Mouse (Mus musculus) forebrain, embryonic 16.5 days (tissue): ENCODE results near the gene Ncoa5. TPM values are rescaled to one million over a fixed set of nuclear protein-coding genes. Genes with fewer than 3 reads are reported as not detected.

Source experiments
- ATAC-seq: fragments of 200-750 bp; cut with Nextera tagmentation; 2 replicates; pipeline ENCODE4 v1.8.0; 2017; ENCODE audit warnings: mild to moderate bottlenecking, moderate library complexity
- H3K27ac ChIP-seq: fragments of 300-500 bp; sonication (generic); 2 replicates; pipeline ENCODE4 v1.5.1; 2014; ENCODE audit warnings: low read length, control low read depth
- H3K27me3 ChIP-seq: fragments of 300-500 bp; sonication (generic); replicated peaks from 2 replicates; pipeline ENCODE4 v1.6.1; 2014; ENCODE audit warnings: low read length; ENCODE audit not compliant: control insufficient read depth, insufficient read depth
- H3K36me3 ChIP-seq: fragments of 300-500 bp; sonication (generic); 2 replicates; pipeline ENCODE4 v1.6.1; 2014; ENCODE audit not compliant: control insufficient read depth, insufficient read depth
- H3K4me1 ChIP-seq: fragments of 300-500 bp; sonication (generic); replicated peaks from 2 replicates; pipeline ENCODE4 v1.6.1; 2014; ENCODE audit warnings: low read length; ENCODE audit not compliant: control insufficient read depth, insufficient read depth
- H3K4me2 ChIP-seq: fragments of 300-500 bp; sonication (generic); 2 replicates; pipeline ENCODE4 v1.6.1; 2014; ENCODE audit warnings: mild to moderate bottlenecking, low read length, control low read depth
- H3K4me3 ChIP-seq: fragments of 300-500 bp; sonication (generic); replicated peaks from 2 replicates; pipeline ENCODE4 v1.5.1; 2014; ENCODE audit warnings: mild to moderate bottlenecking, low read length, control low read depth
- H3K9ac ChIP-seq: fragments of 300-500 bp; sonication (generic); replicated peaks from 2 replicates; pipeline ENCODE4 v1.6.1; 2014; ENCODE audit warnings: low read depth, low read length, control low read depth
- H3K9me3 ChIP-seq: fragments of 300-500 bp; sonication (generic); 2 replicates; pipeline ENCODE4 v1.6.1; 2016; ENCODE audit warnings: low read length; ENCODE audit not compliant: control insufficient read depth
- WGBS: fragments of 180-500 bp; shearing (Covaris S2); extraction: QIAGEN DNeasy Blood & Tissue Kit; methylation state at CpG from one replicate; pipeline ENCODE4 v1.1.7; 2014; 5-methylcytosine and 5-hydroxymethylcytosine counted together
- polyA plus RNA-seq: library from polyadenylated mRNA; unstranded; fragments of >200 nt; fragmentation: Nextera tagmentation; extraction: Ambion mirVana; gene quantifications from 2 replicates; pipeline ENCODE4 v1.2.1, GENCODE M21; 2015

Gene Ncoa5
- polyA plus RNA-seq, 1 experiment from 2014 or later: 138 TPM

DNA sequence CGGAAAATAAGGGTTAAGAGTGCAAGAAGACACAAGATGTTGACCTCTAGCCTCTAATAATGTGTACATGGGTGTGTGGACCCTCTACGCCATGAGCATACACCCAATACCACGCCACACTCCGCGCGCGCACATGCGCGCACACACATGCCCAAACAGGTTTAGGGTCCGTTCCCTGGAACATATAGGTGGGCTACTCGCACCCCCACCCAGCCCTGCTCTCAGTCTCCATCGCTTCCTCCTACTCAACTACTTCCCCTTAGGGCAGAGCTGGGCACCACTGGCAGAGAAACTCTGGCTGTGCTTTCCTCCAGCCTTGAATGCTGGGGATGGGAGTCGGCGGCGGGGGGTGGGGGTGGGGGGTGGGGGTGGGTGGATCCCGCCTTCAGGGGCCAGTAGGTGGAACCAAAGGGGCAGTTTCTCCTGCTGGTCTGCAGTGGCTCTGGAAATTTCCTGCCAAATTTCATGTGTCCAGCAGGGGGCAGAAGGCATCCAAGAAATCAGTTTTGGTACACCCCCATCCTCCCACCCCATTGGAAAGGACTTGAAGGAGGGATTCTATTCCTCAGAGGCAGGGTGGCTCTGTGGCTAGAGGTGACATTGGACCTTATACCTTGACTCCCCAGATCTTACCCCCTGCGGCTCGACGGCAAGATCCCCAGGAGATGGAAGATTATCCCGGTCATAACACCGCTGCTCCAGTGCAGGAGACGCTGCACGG lies 35.6 kb upstream of the Ncoa5 start:
- H3K9me3 ChIP-seq: no peaks in the 10 kb centered on the region
- peaks cover 39% of the 10 kb centered on the region for H3K4me1 ChIP-seq
- H3K27me3 ChIP-seq: no peaks in the 10 kb centered on the region
- no peak for ATAC-seq
- peak overlapping the region; percentile 8; the same call in 1 of the 2 replicates for H3K9ac ChIP-seq
- H3K27ac ChIP-seq: no peak overlapping the region
- H3K36me3 ChIP-seq: no peaks in the 10 kb centered on the region
- 19% methylated on average over 20 of the region's 23 CpGs for WGBS
- no peak overlapping the region for H3K4me3 ChIP-seq
- peak overlapping the region; percentile 21 for H3K4me2 ChIP-seq

GRCm38 (mm10) chr2:165068806-165069205 lies 34.1 kb upstream of the Ncoa5 start:
- H3K4me1 ChIP-seq: peaks cover 29% of the 10 kb centered on the region
- H3K27ac ChIP-seq: no peak overlapping the region
- H3K27me3 ChIP-seq: no peaks in the 10 kb centered on the region
- H3K9ac ChIP-seq: no peak overlapping the region
- H3K9me3 ChIP-seq: no peaks in the 10 kb centered on the region
- no peak overlapping the region for H3K4me2 ChIP-seq
- H3K36me3 ChIP-seq: no peaks in the 10 kb centered on the region
- no peak overlapping the region for H3K4me3 ChIP-seq
- ATAC-seq: peak; percentile 41; the same call in 1 of the 2 replicates
- 48% methylated on average over 2 of the region's 2 CpGs for WGBS

GRCm38 (mm10) chr2:165064489-165064888 lies 29.8 kb upstream of the Ncoa5 start:
- 41% methylated on average over 7 of the region's 7 CpGs for WGBS
- Histone ChIP-seq H3K9ac (no peak overlapping the region), H3K27me3 (no peaks in the 10 kb centered on the region), H3K4me3 (no peak overlapping the region), H3K4me2 (no peak overlapping the region), H3K27ac (no peak overlapping the region), H3K36me3 (no peaks in the 10 kb centered on the region), H3K9me3 (no peaks in the 10 kb centered on the region), H3K4me1 (peaks cover 9% of the 10 kb centered on the region)
- ATAC-seq: no peak; the same call in 1 of the 2 replicates

DNA sequence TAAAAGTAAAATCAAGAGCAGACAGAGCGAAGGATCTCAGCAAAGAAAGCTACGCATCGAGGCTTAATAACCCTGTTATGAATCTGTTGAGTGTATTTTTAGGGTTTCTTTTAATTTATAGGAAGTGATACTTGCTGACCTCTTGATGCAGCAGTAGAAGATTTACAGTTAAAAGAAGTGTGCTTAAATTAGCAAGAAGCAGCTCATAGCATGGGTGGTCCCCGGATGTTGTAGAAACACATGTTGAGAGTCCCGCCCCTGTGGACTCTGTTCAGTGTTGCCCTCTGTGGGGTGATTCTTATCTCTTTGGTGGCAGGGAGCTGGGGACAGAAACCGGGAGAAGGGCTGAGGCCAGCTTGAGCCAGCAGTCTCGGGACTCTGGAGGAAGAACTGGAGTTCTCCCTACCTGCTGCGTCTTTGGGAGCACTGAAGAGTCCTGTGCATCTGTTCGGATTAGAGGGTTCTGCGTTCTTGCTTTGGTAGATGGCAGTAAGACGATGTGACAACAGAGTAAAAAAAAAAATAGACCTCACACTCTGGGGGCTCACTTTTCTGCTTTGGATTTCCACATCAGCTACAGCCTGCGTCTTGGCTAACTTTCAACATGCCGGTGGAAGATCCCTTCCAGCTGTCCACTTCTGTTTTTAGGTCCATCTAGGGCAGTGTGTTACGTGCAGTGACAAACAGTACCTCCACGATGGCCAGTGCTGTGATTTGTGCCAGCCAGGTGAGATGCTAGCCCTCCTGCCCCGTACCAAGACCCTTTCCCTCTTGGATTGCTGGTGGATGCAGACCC lies 27.2 kb upstream of the Ncoa5 start:
- ATAC-seq: no peak
- Histone ChIP-seq H3K4me3 (no peak overlapping the region), H3K27me3 (no peaks in the 10 kb centered on the region), H3K4me2 (no peak overlapping the region), H3K4me1 (peaks cover 3% of the 10 kb centered on the region; the same call in 1 of the 2 replicates), H3K9me3 (no peaks in the 10 kb centered on the region), H3K9ac (no peak overlapping the region), H3K36me3 (no peaks in the 10 kb centered on the region), H3K27ac (no peak overlapping the region)
- WGBS: 88% methylated on average over 16 of the region's 16 CpGs

GRCm38 (mm10) chr2:165059961-165060360 lies 25.3 kb upstream of the Ncoa5 start:
- 94% methylated on average over 4 of the region's 4 CpGs for WGBS
- no peak for ATAC-seq
- H3K4me3 ChIP-seq: no peak overlapping the region
- no peaks in the 10 kb centered on the region for H3K36me3 ChIP-seq
- H3K9me3 ChIP-seq: no peaks in the 10 kb centered on the region
- peaks cover 3% of the 10 kb centered on the region for H3K4me1 ChIP-seq
- H3K9ac ChIP-seq: no peak overlapping the region
- H3K27me3 ChIP-seq: peaks cover 3% of the 10 kb centered on the region; the same call in 1 of the 2 replicates
- H3K27ac ChIP-seq: no peak overlapping the region
- H3K4me2 ChIP-seq: no peak overlapping the region

- Histone ChIP-seq H3K4me2 (no peak overlapping the region), H3K4me1 (peaks cover 3% of the 10 kb centered on the region; the same call in 1 of the 2 replicates), H3K27ac (no peak overlapping the region), H3K9me3 (no peaks in the 10 kb centered on the region), H3K9ac (no peak overlapping the region), H3K27me3 (peaks cover 3% of the 10 kb centered on the region; the same call in 1 of the 2 replicates), H3K36me3 (no peaks in the 10 kb centered on the region), H3K4me3 (no peak overlapping the region)
- ATAC-seq: no peak
- WGBS: 77% methylated on average over 14 of the region's 14 CpGs
Observed at GRCm38 (mm10) chr2:165056377-165057085, 21.9 kb upstream of the Ncoa5 start.

DNA sequence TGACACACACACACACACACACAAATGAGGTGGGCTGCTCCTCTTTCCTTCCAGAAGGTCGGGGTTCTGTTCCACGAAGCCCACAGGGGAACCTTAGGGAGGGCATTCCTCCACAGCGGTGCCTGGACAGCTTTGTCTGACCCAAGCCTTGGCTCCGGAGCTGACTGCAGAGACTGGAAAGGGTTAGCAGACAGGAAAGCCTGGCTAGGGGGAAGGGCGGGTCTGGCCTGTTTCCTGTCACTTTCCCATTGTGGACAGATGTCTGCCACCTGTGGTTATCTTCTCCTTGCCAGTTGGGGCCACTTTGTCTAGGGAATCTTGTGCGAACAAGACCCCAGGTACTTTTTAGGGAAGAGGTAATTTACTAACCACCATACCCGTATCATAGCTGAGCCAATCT lies 21.2 kb upstream of the Ncoa5 start:
- Histone ChIP-seq H3K27ac (no peak overlapping the region), H3K9me3 (no peaks in the 10 kb centered on the region), H3K36me3 (no peaks in the 10 kb centered on the region), H3K4me3 (no peak overlapping the region), H3K27me3 (peaks cover 3% of the 10 kb centered on the region; the same call in 1 of the 2 replicates), H3K4me1 (peaks cover 3% of the 10 kb centered on the region; the same call in 1 of the 2 replicates), H3K9ac (no peak overlapping the region), H3K4me2 (no peak overlapping the region)
- ATAC-seq: no peak
- WGBS: 8% methylated on average over 7 of the region's 7 CpGs

DNA sequence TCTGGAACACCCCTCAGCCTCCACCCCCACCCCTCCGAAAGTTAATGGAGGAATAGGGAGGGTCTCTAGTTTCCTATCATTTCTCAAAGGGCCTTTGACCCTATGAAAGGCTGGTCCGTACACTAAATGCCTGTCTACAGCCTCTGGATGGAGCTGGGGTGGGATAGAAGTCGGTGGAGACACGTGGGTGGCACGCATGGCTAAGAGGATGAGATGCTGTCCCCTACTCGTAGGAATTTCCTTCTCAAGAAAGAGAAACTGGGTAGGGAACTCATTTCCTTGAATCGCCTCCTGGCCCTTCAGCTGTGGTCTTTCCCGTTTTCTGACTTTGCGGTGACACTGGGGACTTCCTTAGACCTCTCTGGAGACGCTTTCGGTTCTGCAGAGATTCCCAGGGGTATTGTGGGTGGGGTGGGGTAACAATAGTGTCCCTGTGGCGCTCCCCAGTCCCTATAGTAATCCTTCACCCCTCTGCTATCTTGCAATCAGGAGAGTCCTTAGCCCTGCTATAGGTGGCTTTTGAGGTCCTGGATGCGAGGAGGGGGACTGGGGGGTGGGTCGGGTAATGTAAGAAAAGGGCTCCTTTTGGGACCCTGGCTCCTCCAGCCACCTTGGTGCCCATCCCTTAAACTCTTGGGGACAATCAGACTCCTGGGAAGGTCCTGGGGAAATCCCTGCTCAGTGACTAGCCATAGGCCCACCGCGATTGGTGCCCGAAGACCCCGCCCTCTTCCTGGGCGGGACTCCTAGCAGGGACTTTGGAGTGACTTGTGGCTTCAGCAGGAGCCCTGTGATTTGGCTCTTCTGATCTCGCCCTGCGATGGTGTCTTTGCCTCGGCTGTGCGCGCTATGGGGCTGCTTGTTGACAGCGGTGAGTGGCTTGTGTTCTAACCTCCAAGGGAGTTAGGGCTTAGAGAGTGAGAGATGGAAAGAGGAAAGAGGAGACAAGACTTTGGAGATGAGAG lies 20.5 kb upstream of the Ncoa5 start, which contains the start of gene Cd40:
Cd40 (plus strand) TSS at position 740 of the 965 bp plus-strand sequence.
- no peak within 1 kb of the TSS for H3K27ac ChIP-seq
- no peak within 1 kb of the TSS for H3K4me3 ChIP-seq
- WGBS: 11% methylated on average over 25 of the region's 25 CpGs
- no peak for ATAC-seq
- H3K4me2 ChIP-seq: peak within 1 kb of the TSS; percentile 4; the same call in 1 of the 2 replicates
- H3K27me3 ChIP-seq: peaks cover 3% of the 10 kb centered on the region; the same call in 1 of the 2 replicates
- no peak within 1 kb of the TSS for H3K9ac ChIP-seq
- H3K36me3 ChIP-seq: no peaks in the 10 kb centered on the region
- H3K9me3 ChIP-seq: no peaks in the 10 kb centered on the region
- peaks cover 3% of the 10 kb centered on the region; the same call in 1 of the 2 replicates for H3K4me1 ChIP-seq
